Mouse (Mus musculus): ENCODE measurements around the gene Gm21915.

Gm21915 gene

GRCm38 (mm10) chr9:40670313-40670712 is at the start of gene Gm21915:
Gm21915 (plus strand) TSS chr9:40670613.
- DNase-seq (ENCODE audit: low spot score), result no peak

GRCm38 (mm10) chr9:40622265-40622664 is 48.1 kb upstream of the Gm21915 start:
- DNase-seq (ENCODE audit: low spot score), result no peak

GRCm38 (mm10) chr9:40622793-40623192 is 47.6 kb upstream of the Gm21915 start:
- DNase-seq (ENCODE audit: low spot score), result no peak

GRCm38 (mm10) chr9:40625341-40625740 is 45.1 kb upstream of the Gm21915 start:
- no peak for DNase-seq (ENCODE audit: low spot score)

- no peak for DNase-seq (ENCODE audit: low spot score)
Measured at GRCm38 (mm10) chr9:40626566-40626965, 43.8 kb upstream of the Gm21915 start.

GRCm38 (mm10) chr9:40627146-40627713 is 43.2 kb upstream of the Gm21915 start:
- no peak for DNase-seq (ENCODE audit: low spot score)

- DNase-seq (ENCODE audit: low spot score), result peak; percentile 31
Measured at GRCm38 (mm10) chr9:40628130-40629069, 42.0 kb upstream of the Gm21915 start.

GRCm38 (mm10) chr9:40629441-40629840 is 41.0 kb upstream of the Gm21915 start:
- no peak for DNase-seq (ENCODE audit: low spot score)

GRCm38 (mm10) chr9:40631101-40631500 is 39.3 kb upstream of the Gm21915 start:
- no peak for DNase-seq (ENCODE audit: low spot score)

- no peak for DNase-seq (ENCODE audit: low spot score)
Measured at GRCm38 (mm10) chr9:40631505-40631904, 38.9 kb upstream of the Gm21915 start.

GRCm38 (mm10) chr9:40636054-40636453 is 34.4 kb upstream of the Gm21915 start:
- no peak for DNase-seq (ENCODE audit: low spot score)

- no peak for DNase-seq (ENCODE audit: low spot score)
Measured at GRCm38 (mm10) chr9:40637705-40638393, 32.6 kb upstream of the Gm21915 start.

GRCm38 (mm10) chr9:40638394-40639049 is 31.9 kb upstream of the Gm21915 start:
- no peak for DNase-seq (ENCODE audit: low spot score)

GRCm38 (mm10) chr9:40639536-40640187 is 30.8 kb upstream of the Gm21915 start:
- DNase-seq (ENCODE audit: low spot score), result no peak

- DNase-seq (ENCODE audit: low spot score), result no peak
Measured at GRCm38 (mm10) chr9:40641318-40641717, 29.1 kb upstream of the Gm21915 start.

- DNase-seq (ENCODE audit: low spot score), result no peak
Measured at GRCm38 (mm10) chr9:40642470-40643220, 27.8 kb upstream of the Gm21915 start.

GRCm38 (mm10) chr9:40649444-40649843 is 21.0 kb upstream of the Gm21915 start:
- no peak for DNase-seq (ENCODE audit: low spot score)

GRCm38 (mm10) chr9:40649983-40650382 is 20.4 kb upstream of the Gm21915 start:
- DNase-seq (ENCODE audit: low spot score), result no peak

GRCm38 (mm10) chr9:40651239-40651859 is 19.1 kb upstream of the Gm21915 start:
- no peak for DNase-seq (ENCODE audit: low spot score)

- no peak for DNase-seq (ENCODE audit: low spot score)
Measured at GRCm38 (mm10) chr9:40652757-40653156, 17.7 kb upstream of the Gm21915 start.

All from testis, postnatal 14 days (tissue).